Mouse (Mus musculus) megakaryocyte-erythroid progenitor cell, adult 5-6 weeks (primary cell): ENCODE measurements at regions not wholly inside any gene's neighbourhood (a gene's known extent, or its start where the extent isn't known, plus 50 kb on each side); places are given as distances from the start of the nearest gene placed in this dataset.

ENCODE experiments used
- ATAC-seq: replicated peaks from 2 replicates; pipeline ENCODE4 v1.8.0; 2016; ENCODE audit warnings: mild to moderate bottlenecking, inconsistent platforms; ENCODE audit not compliant: severe bottlenecking, poor library complexity, low FRiP score, low TSS enrichment

DNA sequence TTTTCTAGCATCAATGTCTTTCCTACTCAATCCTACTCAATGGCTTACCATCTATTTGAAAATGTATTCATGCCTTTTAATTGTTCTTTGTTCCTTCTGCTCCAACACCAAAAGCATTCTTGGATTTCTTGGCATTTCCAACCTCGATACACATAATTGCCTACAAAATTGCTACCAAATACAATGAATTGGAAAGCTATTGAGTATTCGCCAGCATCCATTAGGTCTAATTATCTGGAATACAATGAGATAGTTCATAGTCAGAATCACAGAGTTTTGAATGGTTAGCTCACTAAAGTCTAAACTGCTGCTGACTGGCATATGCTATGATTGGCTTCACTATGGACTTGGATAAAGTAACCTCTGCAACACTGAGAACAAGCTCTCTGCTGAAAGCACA, 696.8 kb downstream of the Efnb2 start:
- ATAC-seq = no peak

DNA sequence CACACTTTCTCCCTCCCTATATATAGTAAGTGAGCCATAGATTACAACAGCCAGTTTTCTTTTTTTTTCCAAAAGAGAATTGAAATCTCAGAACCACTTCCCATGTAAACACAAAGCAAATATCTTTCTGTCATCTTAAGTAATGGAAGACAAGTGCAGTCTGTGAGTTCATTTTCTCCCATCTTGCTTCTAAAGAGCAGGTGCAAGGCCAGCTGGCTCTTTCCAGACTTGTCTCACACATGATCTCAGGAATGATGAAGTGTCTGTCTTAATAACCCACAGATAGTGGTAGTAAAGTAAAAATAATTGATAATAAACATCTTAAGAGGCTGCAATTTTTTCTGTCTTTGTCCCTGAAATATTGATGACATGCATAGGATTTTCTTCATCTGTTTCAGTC, 704.3 kb downstream of the Efnb2 start:
- no peak for ATAC-seq

DNA sequence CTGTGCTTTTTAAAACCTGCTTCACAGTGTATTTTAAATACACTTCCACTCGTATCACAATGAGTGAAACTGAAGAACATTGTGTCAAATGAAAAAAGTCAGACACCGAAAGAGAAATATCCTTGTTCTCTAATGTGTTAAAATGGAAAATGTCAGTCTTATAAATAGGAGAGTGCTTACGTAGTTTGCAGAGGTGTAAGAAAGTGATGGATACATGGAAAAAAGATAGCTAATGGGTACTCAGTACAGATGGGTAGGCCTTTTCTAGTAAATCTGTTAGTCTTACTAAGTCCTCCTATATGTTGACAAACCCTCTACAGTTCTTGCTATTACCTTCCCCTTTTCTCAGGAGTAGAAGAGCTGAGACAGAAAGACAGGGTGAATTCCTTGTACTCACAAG, 706.2 kb downstream of the Efnb2 start:
- no peak for ATAC-seq

DNA sequence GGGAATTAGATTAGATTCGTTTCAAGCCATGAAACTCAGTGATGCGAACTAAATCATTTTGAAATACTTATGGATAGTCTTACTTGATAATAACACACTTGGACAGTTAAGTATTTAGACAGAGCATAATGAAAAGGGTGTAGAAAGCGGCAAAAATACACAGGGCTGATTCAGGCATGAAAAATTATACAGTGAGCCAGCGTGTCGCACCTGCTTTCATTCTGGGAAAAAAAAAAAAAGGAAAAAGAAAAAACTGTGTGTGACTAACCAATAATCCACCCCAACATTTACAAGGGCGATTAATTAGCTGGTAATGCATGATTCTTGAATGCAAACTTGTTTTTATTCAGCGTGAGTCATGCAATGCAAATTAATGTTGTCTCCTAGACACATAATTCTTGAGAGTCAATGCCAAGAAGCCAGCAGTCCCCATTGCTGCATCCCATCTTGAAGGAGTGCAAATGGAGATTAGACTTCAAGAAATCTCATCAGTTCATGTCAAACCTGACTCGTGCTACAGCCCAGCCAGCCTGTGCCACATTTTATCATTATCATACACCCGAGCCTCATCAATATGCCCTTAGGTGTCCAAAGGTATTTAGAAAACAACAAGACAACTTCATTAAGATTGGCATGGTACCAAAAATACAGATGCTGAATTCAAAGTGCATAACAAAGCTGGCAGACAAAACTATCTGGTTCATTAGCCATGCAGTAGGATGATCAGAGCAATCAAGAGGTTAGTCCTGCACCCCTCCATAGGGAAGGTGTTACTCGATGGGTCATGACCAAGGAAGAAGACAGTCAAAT, 714.9 kb downstream of the Efnb2 start:
- no peak for ATAC-seq

DNA sequence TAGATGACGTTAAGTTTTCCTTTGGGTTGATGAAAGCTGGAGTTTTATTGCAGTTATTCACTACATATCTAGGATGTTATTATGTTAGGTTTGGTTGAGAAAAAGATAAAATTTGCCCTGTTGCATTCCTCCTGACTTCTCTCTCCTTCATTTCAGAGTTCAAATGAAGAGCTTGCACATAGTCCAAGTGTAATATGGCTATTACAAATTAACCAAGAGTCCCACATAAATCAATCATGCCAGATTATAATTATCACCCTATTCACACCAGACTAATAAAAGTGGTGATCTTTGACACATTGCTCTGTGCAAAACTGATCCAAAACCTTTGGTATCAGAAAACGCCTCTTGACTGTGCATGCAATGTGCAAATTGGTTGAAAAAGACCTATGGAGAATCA, 724.4 kb downstream of the Efnb2 start:
- no peak for ATAC-seq

DNA sequence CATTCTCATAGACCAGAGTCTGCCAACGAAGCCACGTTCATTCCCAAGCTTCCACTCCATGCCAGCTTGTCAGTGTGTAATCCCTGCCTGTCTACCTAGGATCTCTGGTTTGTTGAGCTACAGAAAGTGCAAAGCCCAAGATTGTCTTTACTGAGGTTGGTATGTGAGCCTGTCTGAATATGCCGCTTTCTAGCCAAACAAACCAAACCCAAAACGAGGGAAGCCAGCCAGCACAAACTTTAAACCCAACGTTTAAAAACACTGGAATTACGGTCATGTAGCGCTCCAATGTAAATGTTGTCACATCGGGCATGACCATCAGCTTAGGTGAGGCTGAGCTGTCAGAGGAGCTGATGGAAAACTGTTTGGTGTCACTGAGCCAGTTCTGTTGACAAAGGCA, 741.6 kb downstream of the Efnb2 start:
- no peak for ATAC-seq

DNA sequence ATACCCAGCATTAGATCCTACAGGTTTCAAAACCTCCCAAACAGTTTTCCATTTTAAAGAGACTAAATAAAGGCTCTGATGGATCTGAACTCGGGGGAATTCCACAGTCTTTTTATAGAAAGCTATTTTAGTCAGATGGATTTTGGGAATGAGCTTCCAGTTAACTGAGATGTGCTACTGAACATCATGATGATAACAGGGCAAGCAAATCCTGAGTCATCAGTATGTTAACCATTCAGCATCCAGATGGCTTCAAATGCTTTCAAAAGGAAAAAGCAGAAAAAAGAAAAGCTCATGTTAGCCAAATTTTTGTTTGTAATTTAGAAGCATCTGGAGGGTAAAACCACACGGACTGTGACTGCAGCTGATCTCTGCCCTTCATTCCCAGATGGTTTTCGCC, 766.7 kb downstream of the Efnb2 start:
- no peak for ATAC-seq

- no peak for ATAC-seq
Measured at GRCm38 (mm10) chr8:7853169-7853568, 807.9 kb downstream of the Efnb2 start.

- no peak for ATAC-seq
Measured at GRCm38 (mm10) chr8:7850573-7850972, 810.5 kb downstream of the Efnb2 start.

DNA sequence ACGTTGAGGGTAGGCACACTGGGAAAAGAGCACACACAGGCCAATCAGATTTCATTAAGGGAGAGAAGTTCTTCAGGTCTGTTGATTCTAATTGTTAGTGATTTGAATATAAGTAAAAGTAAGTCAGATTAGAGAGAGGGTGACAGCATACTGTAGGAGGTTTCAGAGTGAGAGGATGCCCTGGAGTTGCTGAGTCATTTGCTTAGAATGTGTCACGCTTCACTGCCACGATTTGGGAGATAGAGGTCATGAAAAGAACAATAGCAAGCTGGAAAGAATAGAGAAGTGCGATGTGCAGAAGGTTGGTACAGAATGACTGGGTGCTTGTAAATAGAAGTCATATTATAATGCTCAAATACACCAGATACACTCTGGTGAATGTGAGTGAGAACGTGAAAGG, 829.1 kb downstream of the Efnb2 start:
- no peak for ATAC-seq

DNA sequence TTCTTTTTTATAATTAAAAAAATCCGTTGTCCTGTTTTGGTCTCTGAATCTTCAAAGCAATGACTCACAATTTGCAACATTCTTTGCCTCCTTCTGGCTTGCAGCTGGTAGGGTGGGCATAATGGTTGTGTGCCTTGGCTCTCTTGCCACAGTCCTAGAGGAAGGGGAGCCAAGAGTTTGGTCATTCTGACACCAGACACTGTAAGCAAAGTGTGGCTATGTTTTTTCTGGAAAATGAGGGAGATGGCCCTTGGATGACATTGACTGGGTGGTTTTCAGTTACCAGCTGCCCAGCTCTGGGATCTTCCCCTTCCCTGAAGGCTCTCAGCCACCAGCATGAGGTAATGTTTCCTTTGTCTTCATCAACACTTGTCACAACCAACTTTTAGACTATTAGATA, 833.2 kb downstream of the Efnb2 start:
- no peak for ATAC-seq

- no peak for ATAC-seq
Measured at GRCm38 (mm10) chr8:7808395-7808794, 852.6 kb downstream of the Efnb2 start.

DNA sequence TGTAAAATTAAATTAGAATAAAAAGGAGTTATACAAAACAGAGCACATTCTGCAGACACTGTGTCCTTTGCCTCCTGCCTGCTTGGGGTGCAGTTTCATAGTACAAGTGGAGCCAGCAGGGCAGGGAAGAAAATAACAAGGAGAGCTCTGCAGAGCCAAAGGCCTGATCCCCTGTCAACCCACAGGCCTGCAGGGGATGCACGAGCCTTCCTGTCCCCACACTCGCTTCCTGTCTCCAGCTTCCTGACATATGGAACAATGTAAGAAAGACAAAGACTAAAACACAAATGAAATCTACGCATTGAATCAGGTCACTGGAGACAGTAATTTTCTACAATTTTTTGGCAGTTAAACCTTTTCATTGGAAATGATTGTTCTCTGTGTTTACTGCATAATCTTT, 861.8 kb downstream of the Efnb2 start:
- ATAC-seq = no peak

GRCm38 (mm10) chr8:7796156-7796555, 864.9 kb downstream of the Efnb2 start:
- no peak for ATAC-seq

GRCm38 (mm10) chr8:7763820-7764219, 897.2 kb downstream of the Efnb2 start:
- ATAC-seq = no peak

GRCm38 (mm10) chr8:7760987-7761386, 900.1 kb downstream of the Efnb2 start:
- no peak for ATAC-seq

DNA sequence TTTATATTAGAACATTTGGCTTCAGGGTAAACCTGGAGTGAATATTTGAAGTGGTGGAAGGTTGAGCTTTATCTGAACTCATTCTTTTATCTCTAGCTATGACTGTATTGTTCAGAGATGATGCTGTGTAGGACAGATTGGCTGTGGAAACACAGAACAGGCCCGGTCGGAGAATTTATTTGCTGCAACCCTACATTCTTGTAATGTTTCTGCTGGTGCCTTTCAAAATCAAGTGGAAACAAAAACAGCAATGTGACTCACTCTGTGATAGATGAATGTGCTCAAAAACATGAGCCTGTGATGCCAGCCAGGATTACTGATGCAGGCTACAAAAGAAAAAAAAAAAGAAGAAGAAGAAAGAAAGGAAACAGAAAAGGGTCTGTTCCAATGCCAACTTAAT, 928.3 kb downstream of the Efnb2 start:
- ATAC-seq = no peak

- ATAC-seq = no peak
Measured at GRCm38 (mm10) chr8:7721880-7722279, 939.2 kb downstream of the Efnb2 start.

GRCm38 (mm10) chr8:7718898-7719696, 941.9 kb downstream of the Efnb2 start:
- no peak for ATAC-seq

DNA sequence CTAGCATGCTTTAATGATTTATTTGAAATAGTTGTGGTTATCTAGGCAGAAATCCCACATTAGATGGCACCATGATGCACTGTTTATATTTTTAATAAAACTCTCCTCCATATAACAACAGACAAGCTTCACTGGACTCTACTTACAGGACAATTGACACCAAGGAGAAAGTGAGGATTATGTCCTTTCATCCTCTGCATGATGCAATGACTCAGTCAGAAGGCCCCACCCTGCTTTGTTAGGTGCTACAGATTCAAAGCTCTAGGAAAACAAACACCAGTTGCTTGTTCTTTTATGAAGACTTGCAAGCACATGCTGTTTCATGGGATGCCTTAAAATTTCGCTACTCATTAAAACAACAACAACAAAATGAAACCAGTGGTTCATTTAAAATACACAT, 950.3 kb downstream of the Efnb2 start:
- no peak for ATAC-seq

DNA sequence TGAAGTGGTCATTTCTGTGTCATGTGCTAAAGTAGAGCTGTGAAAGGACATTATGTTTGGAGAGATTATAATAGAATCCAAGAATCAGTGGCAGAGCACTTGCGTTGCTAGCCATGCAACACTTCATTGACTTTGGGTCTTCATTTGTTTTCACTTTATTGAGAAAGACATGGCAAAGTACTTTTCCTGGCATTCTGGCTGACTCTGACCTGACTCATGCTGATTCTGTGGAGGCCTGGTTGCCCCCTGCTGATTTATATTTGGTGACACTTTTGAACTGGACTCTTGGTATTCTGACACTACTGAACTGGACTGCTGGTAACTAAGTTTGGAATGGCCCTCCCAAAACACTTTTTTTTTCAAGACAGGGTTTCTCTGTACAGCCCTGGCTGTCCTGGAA, 951.6 kb downstream of the Efnb2 start:
- ATAC-seq = no peak
